8 mouse cellular contexts compared by ENCODE assay signal in the genomic region with DNA sequence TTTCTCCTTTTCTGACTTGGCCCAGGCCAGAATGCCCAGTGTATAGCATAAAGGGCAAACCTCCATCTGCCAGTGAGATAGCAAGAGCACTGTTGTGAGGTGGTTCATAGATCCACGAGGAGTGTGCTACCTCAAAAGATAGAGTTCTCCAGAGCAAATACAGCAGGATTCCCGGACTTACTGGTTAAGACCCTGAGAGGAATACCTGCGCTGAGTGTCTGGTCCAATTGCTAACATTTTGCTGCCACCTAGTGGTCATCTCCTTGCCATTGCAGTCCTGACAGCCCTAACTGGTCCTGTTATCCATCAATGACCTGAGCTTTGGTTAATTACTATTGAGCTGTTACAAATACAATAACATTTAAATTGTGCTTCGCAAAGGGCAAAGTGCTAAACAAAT.
DNase-seq lines count a peak whose midpoint lies in the region; ATAC-seq and TF ChIP-seq lines count a peak whose summit lies in the region.

No protein-coding gene starts in this region.

- peak; percentile 85 for ATAC-seq in forebrain, embryonic 11.5 days (replicated peaks; ENCODE audit: low FRiP score)
- peak; percentile 44; the same call in 1 of the 2 replicates for ATAC-seq in lung, embryonic 14.5 days (ENCODE audit: insufficient read depth)

- DNase-seq in ES-E14 (ENCODE audit: low read depth, low spot score), result peak; percentile 54
- DNase-seq in c-Kit-negative CD71-positive TER-119-positive erythroid progenitor cells, embryonic 14.5 days (ENCODE audit: low read depth, low spot score), result peak; percentile 50
- peak; percentile 82 for DNase-seq in forebrain, embryonic 11.5 days (ENCODE audit: low spot score)
- DNase-seq in heart, postnatal 4 days, result peak; percentile 64
- peak; percentile 75 for DNase-seq in layer of hippocampus, adult 11-12 months (ENCODE audit: low spot score)
- peak; percentile 94 for DNase-seq in lung, embryonic 14.5 days
- DNase-seq in ovary, postnatal 10 days (ENCODE audit: low spot score), result peak; percentile 13
- peak; percentile 9 to 72 for DNase-seq in thymus, postnatal 10 days (ENCODE audit: low spot score in 2 of 2)

- H3K9me3 ChIP-seq in ES-E14 (ENCODE audit: control insufficient read depth, insufficient read depth, low read depth, low read length), result no peaks in the 10 kb centered on the region
- H3K9me3 ChIP-seq in forebrain, embryonic 11.5 days (ENCODE audit: control insufficient read depth, low read length), result no peaks in the 10 kb centered on the region
- no peaks in the 10 kb centered on the region for H3K9me3 ChIP-seq in lung, embryonic 14.5 days (ENCODE audit: low read depth, low read length)

- H3K9ac ChIP-seq in ES-E14 (ENCODE audit: insufficient read depth, low read depth, low read length, poor library complexity, severe bottlenecking), result no peak overlapping the region
- no peak overlapping the region for H3K9ac ChIP-seq in forebrain, embryonic 11.5 days (ENCODE audit: low read length)
- no peak overlapping the region for H3K9ac ChIP-seq in lung, embryonic 14.5 days

- WGBS in forebrain, embryonic 11.5 days, result 5% methylated on average over 4 of the region's 4 CpGs
- 1% methylated on average over 4 of the region's 4 CpGs for WGBS in lung, embryonic 14.5 days

- TF ChIP-seq CTCF in lung, embryonic 14.5 days (IDR thresholded peaks at IDR 0.05; ENCODE audit: low read depth), result peak; percentile 97

- H3K27ac ChIP-seq in ES-E14 (ENCODE audit: insufficient read depth, low read depth, low read length, poor library complexity, severe bottlenecking), result no peak overlapping the region
- H3K27ac ChIP-seq in forebrain, embryonic 11.5 days (ENCODE audit: low read depth, low read length), result no peak overlapping the region
- no peak overlapping the region for H3K27ac ChIP-seq in lung, embryonic 14.5 days (ENCODE audit: low read depth)

- no peaks in the 10 kb centered on the region for H3K4me1 ChIP-seq in ES-E14 (ENCODE audit: control insufficient read depth in 2 of 2, insufficient read depth in 2 of 2, low read length in 2 of 2, poor library complexity in 1 of 2)
- H3K4me1 ChIP-seq in forebrain, embryonic 11.5 days (replicated peaks; ENCODE audit: control insufficient read depth, insufficient read depth, low read length), result no peaks in the 10 kb centered on the region
- no peaks in the 10 kb centered on the region for H3K4me1 ChIP-seq in lung, embryonic 14.5 days (ENCODE audit: insufficient read depth)

- no peak overlapping the region for H3K4me2 ChIP-seq in forebrain, embryonic 11.5 days (ENCODE audit: low read depth, low read length, severe bottlenecking)
- H3K4me2 ChIP-seq in lung, embryonic 14.5 days, result no peak overlapping the region

- in situ Hi-C loops in ES-E14 (cut with MboI; ENCODE audit: low sequenced_read_pairs in 2 of 2, unreplicated experiment in 2 of 2), result no loop called here

- no peak overlapping the region for H3K4me3 ChIP-seq in ES-E14 (ENCODE audit: insufficient read depth in 1 of 2, low read depth in 1 of 2, low read length in 2 of 2, poor library complexity in 1 of 2, severe bottlenecking in 1 of 2)
- no peak overlapping the region for H3K4me3 ChIP-seq in forebrain, embryonic 11.5 days (ENCODE audit: low read depth, low read length)
- H3K4me3 ChIP-seq in lung, embryonic 14.5 days (ENCODE audit: low read depth, low read length), result no peak overlapping the region

- H3K27me3 ChIP-seq in forebrain, embryonic 11.5 days (ENCODE audit: control insufficient read depth, insufficient read depth, low read length), result no peaks in the 10 kb centered on the region
- no peaks in the 10 kb centered on the region for H3K27me3 ChIP-seq in lung, embryonic 14.5 days (ENCODE audit: insufficient read depth, low read length)

- no peaks in the 10 kb centered on the region for H3K36me3 ChIP-seq in ES-E14 (ENCODE audit: control insufficient read depth, insufficient read depth, low read length, poor library complexity, severe bottlenecking)
- no peaks in the 10 kb centered on the region for H3K36me3 ChIP-seq in forebrain, embryonic 11.5 days (ENCODE audit: control insufficient read depth, insufficient read depth, low read length)
- H3K36me3 ChIP-seq in lung, embryonic 14.5 days (ENCODE audit: insufficient read depth), result no peaks in the 10 kb centered on the region

TF ChIP-seq in ES-E14, 5 proteins besides CTCF, POLR2A, EP300 and RAD21:
- TF ChIP-seq ZC3H11A (IDR thresholded peaks at IDR 0.05; ENCODE audit: borderline replicate concordance, low read depth, low read length), result peak; percentile 95; the same call in 1 of the 2 replicates
- no peak for TF ChIP-seq MAFK (IDR thresholded peaks at IDR 0.05; ENCODE audit: insufficient read depth, low read depth, low read length)

Comparison
In these comparisons a context has a peak if more than half of its experiments do, and no peak if none do; other contexts are left out.
1. DNase-seq: peak in every context shown above with its lines; median percentile 94 in lung, embryonic 14.5 days; 82 in forebrain, embryonic 11.5 days; 75 in layer of hippocampus, adult 11-12 months; 64 in heart, postnatal 4 days; 54 in ES-E14; 50 in c-Kit-negative CD71-positive TER-119-positive erythroid progenitor cells, embryonic 14.5 days; 40 in thymus, postnatal 10 days; 13 in ovary, postnatal 10 days.